Mouse (Mus musculus) kidney, embryonic 14.5 days (tissue): ENCODE measurements around the gene Ppm1l. TPM values are rescaled to one million over a fixed set of nuclear protein-coding genes. Genes with fewer than 3 reads are reported as not detected.
A peak's percentile ranks its signal among the peaks of the same experiment; 100 is the strongest.

Experiments
- ATAC-seq: fragments of 200-750 bp; cut with Nextera tagmentation; 2 replicates; pipeline ENCODE4 v1.8.0; 2017; ENCODE audit warnings: moderate number of reproducible peaks, mild to moderate bottlenecking, moderate TSS enrichment, moderate library complexity; ENCODE audit not compliant: low FRiP score, low TSS enrichment
- H3K27ac ChIP-seq: fragments of 300-500 bp; sonication (generic); 2 replicates; pipeline ENCODE4 v1.5.1; 2014; ENCODE audit warnings: low read depth, mild to moderate bottlenecking, low read length, moderate library complexity, mixed read lengths
- H3K27me3 ChIP-seq: fragments of 300-500 bp; sonication (generic); 2 replicates; pipeline ENCODE4 v1.6.1; 2014; ENCODE audit warnings: mild to moderate bottlenecking, low read length; ENCODE audit not compliant: control insufficient read depth, insufficient read depth
- H3K36me3 ChIP-seq: fragments of 300-500 bp; sonication (generic); 2 replicates; pipeline ENCODE4 v1.6.1; 2014; ENCODE audit warnings: low read length, mixed read lengths; ENCODE audit not compliant: control insufficient read depth, insufficient read depth
- H3K4me1 ChIP-seq: fragments of 300-500 bp; sonication (generic); 2 replicates; pipeline ENCODE4 v1.6.1; 2014; ENCODE audit warnings: low read length, mixed read lengths; ENCODE audit not compliant: control insufficient read depth, insufficient read depth
- H3K4me2 ChIP-seq: fragments of 300-500 bp; sonication (generic); replicated peaks from 2 replicates; pipeline ENCODE4 v1.6.1; 2014; ENCODE audit warnings: low read depth, mild to moderate bottlenecking, low read length
- H3K4me3 ChIP-seq: fragments of 300-500 bp; sonication (generic); 2 replicates; pipeline ENCODE4 v1.5.1; 2014; ENCODE audit warnings: mild to moderate bottlenecking, low read length
- H3K9ac ChIP-seq: fragments of 300-500 bp; sonication (generic); 2 replicates; pipeline ENCODE4 v1.6.1; 2014; ENCODE audit warnings: low read depth, mild to moderate bottlenecking, low read length, moderate library complexity
- H3K9me3 ChIP-seq: fragments of 300-500 bp; sonication (generic); 2 replicates; pipeline ENCODE4 v1.6.1; 2016; ENCODE audit warnings: low read length; ENCODE audit not compliant: control insufficient read depth
- WGBS: fragments of 180-500 bp; shearing (Covaris S2); extraction: QIAGEN DNeasy Blood & Tissue Kit; methylation state at CpG from one replicate; pipeline ENCODE4 v1.1.7; 2014; 5-methylcytosine and 5-hydroxymethylcytosine counted together
- polyA plus RNA-seq: library from polyadenylated mRNA; unstranded; fragments of >200 nt; fragmentation: Nextera tagmentation; extraction: Ambion mirVana; gene quantifications from 2 replicates; pipeline ENCODE4 v1.2.1, GENCODE M21; 2014

Gene Ppm1l
- polyA plus RNA-seq, 1 experiment from 2014 or later, result 6.7 TPM

GRCm38 (mm10) chr3:69346514-69346913 is 29.9 kb downstream of the Ppm1l start:
- H3K27ac ChIP-seq, result no peak overlapping the region
- no peaks in the 10 kb centered on the region for H3K36me3 ChIP-seq
- H3K9me3 ChIP-seq, result no peaks in the 10 kb centered on the region
- H3K9ac ChIP-seq, result no peak overlapping the region
- no peak for ATAC-seq
- H3K4me3 ChIP-seq, result no peak overlapping the region
- H3K4me2 ChIP-seq, result no peak overlapping the region
- H3K4me1 ChIP-seq, result no peaks in the 10 kb centered on the region
- H3K27me3 ChIP-seq, result no peaks in the 10 kb centered on the region
- 96% methylated on average over 4 of the region's 4 CpGs for WGBS

DNA sequence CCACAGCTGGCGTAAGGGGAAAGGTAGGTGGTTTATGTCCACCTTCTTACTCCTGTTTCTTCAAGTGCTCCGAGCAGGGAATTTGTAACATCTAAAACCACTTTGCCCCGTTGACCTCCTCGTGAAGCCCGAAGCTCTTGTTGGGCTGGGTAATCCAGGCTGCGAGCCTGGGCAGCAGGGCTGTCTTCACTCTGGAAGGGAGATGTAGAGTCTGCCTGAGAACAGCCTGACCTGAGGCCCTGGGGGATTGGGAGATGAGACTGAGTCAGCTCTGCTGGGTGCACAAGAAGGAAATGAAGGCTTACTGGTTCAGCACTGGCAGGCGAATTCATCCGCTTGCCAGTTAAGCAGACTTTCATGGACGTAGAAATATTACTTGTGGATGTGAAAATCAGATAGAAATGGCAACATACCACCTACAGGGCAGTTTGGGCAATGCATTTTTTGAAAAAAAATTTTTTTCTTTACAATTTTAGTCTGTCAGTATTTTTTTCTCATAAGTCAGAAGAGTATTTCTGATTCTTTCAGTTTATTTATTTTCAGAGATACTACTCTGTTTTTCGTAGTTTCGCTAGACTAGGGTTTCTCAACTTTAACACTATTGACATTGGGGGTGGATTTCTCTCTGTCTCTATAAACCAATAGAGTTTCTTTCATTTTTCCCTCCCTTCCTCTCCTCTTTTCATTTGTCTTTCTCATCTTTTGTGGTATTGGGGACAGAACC is 31.7 kb downstream of the Ppm1l start:
- Histone ChIP-seq H3K36me3 (no peaks in the 10 kb centered on the region), H3K27me3 (no peaks in the 10 kb centered on the region), H3K4me3 (no peak overlapping the region), H3K4me1 (no peaks in the 10 kb centered on the region), H3K27ac (no peak overlapping the region), H3K9ac (no peak overlapping the region), H3K9me3 (no peaks in the 10 kb centered on the region), H3K4me2 (no peak overlapping the region)
- no peak for ATAC-seq
- 86% methylated on average over 11 of the region's 11 CpGs for WGBS

DNA sequence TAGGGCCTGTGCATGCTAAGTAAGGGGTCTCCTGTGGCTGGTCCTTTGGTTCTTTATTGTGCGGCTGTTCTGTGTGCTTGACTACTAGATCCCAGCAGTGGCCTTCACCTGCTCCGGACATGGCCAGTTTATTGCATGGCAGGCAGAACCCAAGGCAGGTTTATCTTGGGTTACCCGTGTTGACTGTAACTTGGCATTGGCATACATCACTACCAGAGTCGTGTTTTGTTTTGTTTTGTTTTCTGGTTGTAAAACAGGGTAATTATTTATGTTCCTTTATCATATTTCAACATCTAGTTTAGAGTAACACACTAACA is 32.2 kb downstream of the Ppm1l start:
- Histone ChIP-seq H3K27ac (no peak overlapping the region), H3K4me3 (no peak overlapping the region), H3K36me3 (no peaks in the 10 kb centered on the region), H3K4me1 (no peaks in the 10 kb centered on the region), H3K9me3 (no peaks in the 10 kb centered on the region), H3K4me2 (no peak overlapping the region), H3K27me3 (no peaks in the 10 kb centered on the region), H3K9ac (no peak overlapping the region)
- ATAC-seq, result no peak
- WGBS, result 79% methylated on average over 4 of the region's 4 CpGs

GRCm38 (mm10) chr3:69349973-69350372 is 33.3 kb downstream of the Ppm1l start:
- H3K27ac ChIP-seq, result no peak overlapping the region
- H3K4me2 ChIP-seq, result no peak overlapping the region
- H3K4me1 ChIP-seq, result no peaks in the 10 kb centered on the region
- no peak overlapping the region for H3K4me3 ChIP-seq
- H3K9ac ChIP-seq, result no peak overlapping the region
- 91% methylated on average over 6 of the region's 6 CpGs for whole genome bisulfite sequencing
- no peaks in the 10 kb centered on the region for H3K36me3 ChIP-seq
- no peaks in the 10 kb centered on the region for H3K9me3 ChIP-seq
- no peaks in the 10 kb centered on the region for H3K27me3 ChIP-seq
- ATAC-seq, result no peak

GRCm38 (mm10) chr3:69352194-69352593 is 35.5 kb downstream of the Ppm1l start:
- no peak for ATAC-seq
- Histone ChIP-seq H3K4me3 (no peak overlapping the region), H3K9ac (no peak overlapping the region), H3K27me3 (no peaks in the 10 kb centered on the region), H3K27ac (no peak overlapping the region), H3K4me2 (no peak overlapping the region), H3K9me3 (no peaks in the 10 kb centered on the region), H3K4me1 (no peaks in the 10 kb centered on the region), H3K36me3 (no peaks in the 10 kb centered on the region)
- WGBS, result 84% methylated on average over 1 of the region's 1 CpGs

- H3K4me2 ChIP-seq, result no peak overlapping the region
- H3K9me3 ChIP-seq, result no peaks in the 10 kb centered on the region
- ATAC-seq, result no peak
- WGBS, result 76% methylated on average over 2 of the region's 2 CpGs
- H3K27ac ChIP-seq, result no peak overlapping the region
- no peaks in the 10 kb centered on the region for H3K36me3 ChIP-seq
- H3K27me3 ChIP-seq, result no peaks in the 10 kb centered on the region
- no peaks in the 10 kb centered on the region for H3K4me1 ChIP-seq
- H3K9ac ChIP-seq, result no peak overlapping the region
- no peak overlapping the region for H3K4me3 ChIP-seq
Measured at GRCm38 (mm10) chr3:69354681-69355080, 38.0 kb downstream of the Ppm1l start.

DNA sequence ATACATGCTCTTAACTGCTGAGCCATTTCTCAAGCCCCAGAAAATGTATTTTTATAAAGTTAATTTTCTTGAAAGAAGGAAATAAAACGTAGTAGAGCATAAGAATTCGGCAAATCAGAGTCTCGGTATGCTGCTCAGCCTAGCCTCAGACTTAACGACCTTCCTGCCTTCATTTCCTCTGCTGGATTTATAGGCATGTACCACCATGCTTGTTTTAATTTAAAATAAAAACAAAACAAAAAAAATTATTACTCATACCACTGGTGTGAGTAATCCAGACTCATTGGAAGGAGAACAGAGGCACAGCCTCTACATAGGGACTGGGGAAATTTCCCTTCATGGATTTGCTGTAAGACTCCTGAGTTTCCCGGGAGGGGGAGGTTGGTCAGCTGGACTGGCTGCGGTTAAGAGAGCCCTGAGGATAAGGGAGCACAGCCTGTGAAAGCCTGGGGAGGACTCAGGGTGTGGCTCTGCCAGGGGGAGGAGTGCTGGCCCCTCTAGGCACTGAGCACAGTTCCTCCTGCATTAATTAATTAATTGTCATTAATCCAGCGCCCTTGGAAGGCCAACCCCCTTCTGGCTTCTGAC is 39.5 kb downstream of the Ppm1l start:
- H3K27ac ChIP-seq, result no peak overlapping the region
- no peaks in the 10 kb centered on the region for H3K4me1 ChIP-seq
- H3K36me3 ChIP-seq, result no peaks in the 10 kb centered on the region
- no peak overlapping the region for H3K9ac ChIP-seq
- H3K9me3 ChIP-seq, result no peaks in the 10 kb centered on the region
- peak; percentile 49; the same call in 1 of the 2 replicates for ATAC-seq
- H3K27me3 ChIP-seq, result no peaks in the 10 kb centered on the region
- H3K4me3 ChIP-seq, result no peak overlapping the region
- 56% methylated on average over 7 of the region's 7 CpGs for whole genome bisulfite sequencing
- no peak overlapping the region for H3K4me2 ChIP-seq

DNA sequence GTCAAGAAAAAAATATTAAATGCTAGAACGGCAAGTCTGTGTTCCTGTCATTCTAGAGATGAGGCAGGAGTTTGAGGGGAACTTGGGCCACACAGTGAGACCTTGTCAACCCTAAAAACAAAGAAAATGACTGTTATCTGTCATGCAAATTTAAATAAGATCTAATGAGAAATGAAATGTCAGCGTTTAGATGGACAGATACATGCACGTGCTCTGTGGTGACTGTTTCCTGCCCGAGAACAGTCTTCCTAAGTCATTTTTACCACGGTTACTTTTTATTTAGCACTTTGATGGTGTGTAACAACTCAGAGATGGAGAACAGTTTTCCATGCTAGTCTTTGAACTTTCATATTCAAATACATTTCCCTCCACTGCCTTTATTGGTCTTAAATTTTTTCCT is 40.1 kb downstream of the Ppm1l start:
- Histone ChIP-seq H3K9ac (no peak overlapping the region), H3K36me3 (no peaks in the 10 kb centered on the region), H3K4me1 (no peaks in the 10 kb centered on the region), H3K27me3 (no peaks in the 10 kb centered on the region), H3K4me2 (no peak overlapping the region), H3K9me3 (no peaks in the 10 kb centered on the region), H3K27ac (no peak overlapping the region), H3K4me3 (no peak overlapping the region)
- 75% methylated on average over 5 of the region's 5 CpGs for WGBS
- no peak for ATAC-seq

DNA sequence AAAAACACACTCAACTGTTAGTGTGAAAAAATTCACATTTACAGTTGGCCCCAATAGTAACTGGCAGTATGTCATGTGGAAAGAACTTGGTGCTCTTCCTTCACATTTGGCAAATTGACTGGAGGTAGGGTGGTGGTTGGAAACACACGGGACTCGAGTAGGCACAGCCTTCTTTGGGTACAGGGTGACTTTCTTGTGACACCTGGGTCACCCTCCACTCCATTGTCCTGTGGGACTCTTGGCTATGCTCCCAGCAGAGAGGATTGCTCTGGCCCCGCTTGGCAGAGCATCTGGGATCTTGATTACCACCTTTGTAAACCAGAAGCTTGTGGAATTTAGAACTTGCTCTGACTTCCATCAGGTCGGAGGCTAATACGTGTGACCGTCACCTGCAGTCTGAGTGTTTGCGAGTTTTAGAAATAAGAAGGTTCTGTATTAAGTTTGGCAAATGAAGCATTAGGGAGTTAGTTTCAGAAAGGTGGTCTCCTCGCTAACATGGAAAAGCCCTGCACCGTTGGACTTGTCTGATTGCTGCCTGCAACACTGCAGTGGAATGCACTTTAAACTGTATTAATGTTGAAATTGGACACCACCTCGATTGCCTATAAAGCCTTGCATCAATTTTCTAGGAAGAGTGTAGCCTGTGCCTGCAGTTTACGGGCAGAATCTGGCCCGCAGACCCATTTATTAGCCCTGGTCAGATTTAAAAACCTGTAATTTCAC is 41.4 kb downstream of the Ppm1l start:
- Histone ChIP-seq H3K4me2 (no peak overlapping the region), H3K9ac (no peak overlapping the region), H3K4me3 (no peak overlapping the region), H3K4me1 (no peaks in the 10 kb centered on the region), H3K36me3 (no peaks in the 10 kb centered on the region), H3K27me3 (no peaks in the 10 kb centered on the region), H3K27ac (no peak overlapping the region), H3K9me3 (no peaks in the 10 kb centered on the region)
- no peak for ATAC-seq
- WGBS, result 84% methylated on average over 12 of the region's 12 CpGs
